Mouse (Mus musculus): ENCODE data around the gene Ank3.

Gene Ank3

DNA sequence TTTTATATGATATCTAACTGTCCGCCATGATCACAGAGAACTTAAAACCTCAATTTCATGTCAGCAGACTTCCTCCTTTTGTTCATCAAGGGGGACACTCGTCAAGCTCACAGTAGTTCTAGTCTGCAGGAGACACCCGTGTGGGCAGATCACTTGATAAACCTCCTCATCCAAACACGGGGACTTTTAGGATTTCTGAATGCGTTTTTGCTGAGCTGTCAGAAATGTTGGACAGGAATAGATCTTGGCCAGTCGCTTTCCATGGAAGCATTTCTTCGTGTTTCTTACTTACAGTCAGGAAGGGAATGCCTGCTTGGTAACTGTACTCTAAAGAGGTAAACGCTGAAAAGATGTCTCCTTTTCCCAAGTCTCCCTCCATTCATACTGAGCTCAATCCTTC is 598.5 kb downstream of the Ank3 start:
- no peak for DNase-seq (ENCODE audit: low read depth)

DNA sequence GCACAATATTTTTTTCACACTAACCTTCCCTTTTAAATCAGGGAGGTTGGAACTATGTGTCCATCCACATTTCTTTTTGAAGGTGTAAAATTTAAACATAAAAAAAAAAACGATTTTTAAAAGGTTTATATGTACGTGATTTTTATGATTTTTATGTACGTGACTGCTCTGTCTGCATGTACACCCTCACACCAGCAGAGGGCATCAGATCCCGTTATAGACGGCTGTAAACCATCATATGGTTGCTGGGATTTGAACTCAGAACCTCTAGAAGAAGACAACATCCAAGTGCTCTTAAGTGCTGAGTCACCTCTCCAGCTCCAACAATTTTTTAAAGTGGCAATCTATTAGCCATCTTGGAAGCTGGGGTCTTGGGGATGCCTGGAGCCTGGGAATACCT is 605.5 kb downstream of the Ank3 start:
- no peak for DNase-seq (ENCODE audit: low read depth)

DNA sequence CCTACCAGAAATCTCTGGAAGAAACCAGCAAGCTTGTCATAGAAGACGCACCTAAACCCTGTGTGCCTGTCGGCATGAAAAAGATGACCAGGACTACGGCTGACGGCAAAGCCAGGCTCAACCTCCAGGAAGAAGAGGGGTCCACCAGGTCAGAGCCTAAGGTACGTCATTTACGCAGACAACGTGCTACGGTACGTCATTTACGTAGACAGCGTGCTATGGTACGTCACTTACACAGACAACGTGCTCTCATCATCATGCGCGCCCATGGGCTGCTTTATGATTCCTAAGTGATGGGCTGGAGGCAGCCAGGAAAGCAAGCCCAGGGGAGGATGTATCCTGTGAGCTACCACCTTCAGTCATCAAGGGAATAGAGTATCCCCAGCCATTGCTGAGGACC is 606.3 kb downstream of the Ank3 start:
- DNase-seq (ENCODE audit: low read depth): no peak

DNA sequence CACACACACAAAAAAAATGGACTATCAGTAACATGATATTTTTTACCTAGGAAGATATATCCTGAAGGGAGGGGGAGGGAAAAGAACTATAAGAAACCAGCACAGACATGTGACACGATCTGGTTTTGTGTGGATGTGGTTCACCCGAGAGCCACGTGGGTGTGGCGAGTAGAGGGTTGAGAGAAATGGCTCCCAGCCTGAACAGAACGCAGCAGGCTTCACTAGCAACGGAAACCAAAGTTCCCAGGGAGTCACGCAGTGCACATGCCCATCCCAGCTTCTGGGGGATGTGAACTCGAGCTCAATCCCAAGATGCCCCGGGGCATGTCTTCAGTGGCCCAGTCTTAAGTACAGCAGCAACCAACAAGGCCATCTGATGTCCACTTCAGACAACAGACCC is 607.8 kb downstream of the Ank3 start:
- no peak for DNase-seq (ENCODE audit: low read depth)

DNA sequence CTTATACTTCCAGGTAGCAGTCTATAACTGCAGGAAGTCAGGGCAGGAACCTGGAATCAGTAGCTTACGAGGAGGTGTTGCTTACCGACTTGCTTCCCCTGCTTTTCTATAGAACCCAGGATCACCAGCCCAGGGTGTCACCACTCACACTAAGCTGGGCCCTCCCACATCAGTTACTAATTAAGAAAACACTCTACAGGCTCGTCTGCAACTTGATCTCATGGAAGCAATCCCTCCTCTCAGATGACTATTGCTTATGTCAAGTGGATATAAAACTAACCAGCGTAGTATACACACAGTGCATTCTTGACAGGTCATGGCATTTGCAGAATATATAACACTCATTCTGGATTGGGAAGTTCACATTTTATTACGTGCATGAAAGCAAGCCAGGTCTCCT is 613.2 kb downstream of the Ank3 start:
- DNase-seq (ENCODE audit: low read depth): no peak

DNA sequence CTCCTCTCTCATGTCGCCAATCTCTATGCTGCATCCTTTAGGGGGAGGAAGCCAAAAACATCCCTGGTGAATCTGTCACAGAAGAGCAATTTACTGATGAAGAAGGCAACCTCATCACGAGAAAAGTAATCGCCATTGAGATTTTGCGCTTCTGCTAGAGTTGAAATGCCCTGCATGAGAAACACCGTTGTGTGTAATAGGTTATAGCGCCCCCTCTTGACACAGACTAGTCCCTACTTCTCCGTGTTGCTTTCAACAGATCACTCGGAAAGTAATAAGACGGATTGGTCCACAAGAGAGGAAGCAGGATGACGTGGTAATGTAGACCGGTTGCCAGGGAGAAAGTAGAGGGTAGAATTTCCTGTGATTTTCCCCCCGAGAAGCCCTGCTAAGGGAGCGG is 615.4 kb downstream of the Ank3 start:
- no peak for DNase-seq (ENCODE audit: low read depth)

DNA sequence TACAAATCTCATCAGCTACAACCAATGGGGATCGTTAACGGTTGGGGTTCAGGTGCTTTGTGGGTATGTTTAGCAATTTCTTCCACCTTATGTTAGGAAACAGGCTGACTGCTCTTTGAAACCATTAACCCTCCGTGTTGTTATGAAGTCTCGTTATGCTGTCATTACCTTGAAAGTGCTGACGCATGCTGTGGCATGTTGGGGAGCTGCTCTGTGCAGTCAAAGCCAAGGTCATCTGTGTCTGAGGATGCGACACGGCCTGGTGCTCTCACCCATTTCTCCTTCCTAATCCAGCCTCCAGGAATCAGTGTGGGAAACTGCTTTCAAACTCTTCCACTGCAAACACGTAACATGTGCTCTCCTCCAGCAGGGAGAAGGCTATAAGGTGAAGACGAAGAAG is 616.6 kb downstream of the Ank3 start:
- DNase-seq (ENCODE audit: low read depth): no peak

DNA sequence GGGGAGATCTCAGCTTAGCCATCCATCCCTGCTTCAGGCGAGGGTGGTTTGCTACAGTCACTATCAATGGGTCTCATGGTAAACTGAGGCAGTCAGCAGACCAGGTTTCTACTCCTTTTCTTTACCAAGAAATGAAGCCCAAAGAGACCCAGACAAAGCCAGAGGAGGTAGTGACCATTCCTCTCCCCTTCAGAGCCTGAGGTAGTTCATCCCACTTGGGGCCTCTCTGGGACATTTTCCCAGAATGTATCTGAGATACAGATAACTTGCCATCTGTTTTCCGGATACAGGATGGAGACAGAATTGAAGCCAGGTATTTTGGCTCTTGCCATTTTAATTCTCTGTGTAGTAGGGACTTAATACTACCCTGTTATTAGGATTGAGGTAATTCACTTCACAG is 620.1 kb downstream of the Ank3 start:
- no peak for DNase-seq (ENCODE audit: low read depth)

DNA sequence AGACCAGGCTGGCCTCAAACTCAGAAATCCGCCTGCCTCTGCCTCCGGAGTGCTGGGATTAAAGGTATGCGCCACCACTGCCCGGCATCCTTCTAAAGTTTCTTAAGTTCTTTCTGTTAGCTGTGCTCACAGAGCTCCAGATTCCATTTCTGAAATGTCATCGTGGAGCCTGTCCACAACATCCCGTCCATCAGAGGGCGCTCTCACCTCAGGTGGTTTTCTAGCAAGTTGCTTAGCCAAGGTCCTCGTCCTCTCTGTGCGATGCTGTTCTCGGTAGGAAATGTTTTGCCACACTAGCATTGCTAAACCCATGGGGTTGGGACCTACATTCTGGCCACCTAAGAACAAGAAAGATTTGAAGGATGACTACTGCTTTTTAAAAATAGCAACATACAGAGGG is 623.1 kb downstream of the Ank3 start:
- DNase-seq (ENCODE audit: low read depth): peak; percentile 26

DNA sequence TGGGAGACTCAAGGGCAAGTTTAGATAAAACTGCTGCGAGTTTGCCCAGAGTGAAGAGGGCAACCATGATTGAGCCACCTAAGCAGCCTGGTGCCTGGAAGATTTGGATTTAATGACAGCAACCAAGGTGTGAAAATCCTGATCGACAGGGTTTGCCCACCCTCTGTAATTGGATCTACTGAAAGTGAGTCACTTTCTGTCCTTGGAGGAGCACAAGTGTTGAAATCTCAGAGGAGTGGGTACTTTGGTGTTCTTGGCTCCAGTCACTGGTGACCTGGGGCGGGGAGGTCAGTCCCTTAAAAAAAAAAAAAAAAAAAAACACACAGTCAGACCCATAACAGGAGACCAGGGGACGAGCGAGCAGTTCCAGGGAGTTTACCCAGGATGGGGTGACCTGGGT is 624.0 kb downstream of the Ank3 start:
- no peak for DNase-seq (ENCODE audit: low read depth)

DNA sequence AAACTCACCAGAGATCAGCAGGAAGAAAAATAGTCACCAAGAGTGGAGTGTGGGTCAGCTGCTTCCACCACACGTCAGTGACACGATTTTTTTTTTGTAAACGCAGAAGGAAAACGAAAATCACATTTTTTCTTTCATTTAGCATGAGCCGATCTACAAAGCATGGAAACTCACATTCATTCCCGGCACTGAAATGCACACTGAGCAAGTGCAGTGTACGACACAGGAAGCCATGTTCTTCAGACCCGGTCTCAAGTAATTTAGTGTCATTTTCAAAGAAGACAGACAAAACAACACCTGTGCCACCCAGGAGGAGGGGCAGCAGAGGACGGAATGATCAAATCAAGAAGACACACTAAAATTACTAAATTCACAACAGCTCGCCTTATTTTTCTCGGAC is 625.3 kb downstream of the Ank3 start:
- DNase-seq (ENCODE audit: low read depth): no peak

DNA sequence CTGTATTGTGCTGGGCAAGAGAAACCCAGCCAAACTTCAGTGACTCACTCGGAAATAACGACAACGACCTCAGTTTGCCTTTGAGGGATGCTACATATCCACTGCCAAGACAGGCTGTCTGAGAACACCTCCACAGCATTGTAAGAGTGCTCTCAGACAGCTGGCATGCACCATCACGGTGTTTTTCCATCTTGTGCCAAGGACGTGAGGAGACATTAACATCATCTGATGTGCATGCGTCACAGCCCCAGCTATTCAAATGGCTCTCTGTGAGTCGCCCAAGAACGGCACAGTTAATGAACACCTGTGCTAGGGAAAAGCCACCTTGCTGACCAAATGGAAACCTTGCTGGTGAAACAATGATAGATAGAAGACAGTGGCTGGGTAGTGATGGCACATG is 633.4 kb downstream of the Ank3 start:
- DNase-seq (ENCODE audit: low read depth): peak; percentile 6

DNA sequence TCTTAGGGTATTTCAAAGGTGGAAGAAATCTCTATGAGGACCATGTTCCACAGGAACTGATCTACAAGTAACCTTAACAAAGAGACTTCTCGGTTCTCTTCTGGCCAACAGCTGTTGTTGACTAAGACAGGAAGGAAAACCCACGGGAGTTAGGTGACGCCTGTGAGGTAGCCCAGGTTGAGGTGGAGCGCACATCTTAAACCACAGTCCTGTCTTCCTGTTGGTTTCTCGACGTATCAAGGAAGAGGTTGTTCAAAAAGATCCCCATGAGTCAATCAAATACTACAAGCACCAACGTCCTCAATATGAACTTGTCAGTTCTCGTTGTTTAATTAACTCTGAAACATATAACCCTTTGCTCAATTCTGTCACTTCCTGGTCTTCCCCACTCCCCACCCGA is 634.4 kb downstream of the Ank3 start:
- DNase-seq (ENCODE audit: low read depth): no peak

DNA sequence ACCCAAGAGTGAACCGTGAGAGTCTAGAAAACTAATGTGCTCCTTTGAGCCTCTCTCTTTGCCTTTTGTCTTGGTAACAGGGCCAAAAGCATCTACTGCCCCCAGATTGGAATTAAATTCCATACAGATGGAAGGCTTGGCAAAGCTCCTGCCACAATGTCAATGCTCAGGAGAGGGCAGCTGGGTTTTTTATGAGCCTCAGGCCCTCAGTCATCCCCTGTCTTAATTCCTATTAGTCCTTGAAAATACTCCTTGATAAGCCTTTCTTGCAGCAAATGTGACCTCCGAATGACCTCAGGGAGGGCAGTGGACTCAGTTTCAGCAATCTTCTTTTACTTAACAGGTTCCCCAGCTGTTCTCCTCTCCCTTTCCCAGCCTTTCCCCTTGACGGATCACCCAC is 635.3 kb downstream of the Ank3 start:
- no peak for DNase-seq (ENCODE audit: low read depth)

DNA sequence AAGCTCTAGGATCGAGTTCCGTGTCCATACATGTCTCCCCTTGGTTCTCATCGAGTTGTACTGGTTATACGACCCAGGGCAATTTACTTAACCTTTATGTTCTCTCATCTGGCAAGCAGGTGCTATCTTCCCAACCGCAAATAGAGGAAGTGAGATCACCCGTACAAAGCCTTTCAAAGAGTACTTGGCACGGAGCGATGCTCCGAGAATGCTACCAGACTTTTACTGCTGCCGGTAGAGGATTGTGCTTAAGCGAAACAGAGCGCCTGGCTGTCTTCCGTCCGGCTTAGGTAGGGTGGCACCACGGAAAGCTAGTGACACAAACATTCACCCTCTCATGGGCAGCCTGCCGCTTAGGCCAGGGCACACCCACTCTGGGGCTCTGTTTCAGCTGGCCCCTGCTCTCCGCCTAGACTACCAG is 641.3 kb downstream of the Ank3 start:
- DNase-seq (ENCODE audit: low read depth): peak; percentile 17

DNA sequence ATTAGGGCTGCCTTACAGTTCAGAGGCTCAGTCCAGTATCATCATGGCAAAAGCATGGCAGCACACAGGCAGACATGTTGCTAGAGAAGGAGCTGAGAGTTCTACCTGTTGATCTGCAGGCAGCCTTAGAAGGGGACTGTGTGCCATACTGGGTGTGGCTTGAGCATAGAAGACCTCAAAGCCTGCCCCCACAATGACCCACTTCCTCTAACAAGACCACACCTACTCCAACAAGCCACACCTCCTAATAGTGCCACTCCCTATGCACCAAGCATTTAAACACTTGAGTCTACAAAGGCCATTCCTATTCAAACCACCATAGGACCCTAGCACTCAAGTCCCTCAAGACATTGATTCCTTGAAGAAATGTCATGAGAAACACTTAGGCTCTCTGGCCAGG is 643.0 kb downstream of the Ank3 start:
- DNase-seq (ENCODE audit: low read depth): no peak

DNA sequence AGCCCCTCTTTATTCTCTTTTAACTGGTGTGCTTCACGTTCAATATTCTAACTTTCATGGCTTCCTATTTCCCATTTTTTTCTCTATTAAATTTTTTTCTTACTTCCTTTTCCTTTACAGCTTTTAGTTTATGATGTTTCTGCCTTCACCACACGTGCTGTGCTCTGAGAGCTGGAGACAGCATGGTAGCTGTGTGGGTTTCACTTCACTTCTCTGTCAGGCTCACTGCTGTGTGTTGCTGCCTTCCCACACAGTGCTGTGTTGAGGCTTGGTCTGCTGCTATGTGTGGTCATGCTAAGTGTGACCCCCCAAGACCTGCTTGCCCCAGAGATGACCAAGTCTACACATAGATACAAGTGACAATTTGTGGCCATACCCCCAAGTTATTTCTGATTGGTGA is 647.1 kb downstream of the Ank3 start:
- no peak for DNase-seq (ENCODE audit: low read depth)

DNA sequence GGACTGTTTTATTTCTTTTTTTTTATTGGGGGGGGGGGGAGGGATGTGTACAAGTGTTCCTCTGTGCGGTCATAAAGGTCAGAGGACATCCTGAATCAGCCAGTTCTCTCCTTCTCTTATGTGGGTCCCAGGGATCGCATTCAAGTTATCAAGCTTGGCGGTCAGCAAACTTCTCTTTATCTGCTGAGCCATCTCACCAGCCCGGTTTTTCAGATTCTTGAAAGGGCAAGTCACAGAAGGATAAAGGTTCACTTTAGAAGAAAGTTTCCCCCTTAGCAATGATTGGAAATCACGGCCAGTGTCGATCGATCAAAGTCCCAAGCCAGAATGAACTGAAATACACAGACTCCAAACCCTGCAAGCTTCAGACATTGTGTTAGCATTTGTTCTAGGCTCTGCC is 651.2 kb downstream of the Ank3 start:
- no peak for DNase-seq (ENCODE audit: low read depth)

DNA sequence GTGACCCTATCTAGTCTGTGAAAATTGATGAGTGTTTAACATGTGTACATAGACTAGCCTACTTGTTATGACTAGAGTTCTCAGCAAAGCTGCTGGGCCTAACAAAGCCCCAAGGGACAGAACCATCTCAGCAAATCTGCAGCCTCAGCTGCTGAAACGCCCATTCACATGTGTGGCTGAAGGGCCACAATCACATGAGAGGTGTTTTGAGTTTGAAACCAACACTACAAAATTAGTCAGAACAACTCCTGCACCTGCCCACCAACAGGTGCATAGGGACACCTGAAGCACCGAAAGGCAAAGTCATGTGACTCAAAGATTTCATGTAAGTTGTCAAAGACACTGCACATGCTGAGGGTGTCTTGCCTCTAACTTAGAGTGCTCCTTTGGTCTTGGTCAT is 656.7 kb downstream of the Ank3 start:
- no peak for DNase-seq (ENCODE audit: low read depth)

DNA sequence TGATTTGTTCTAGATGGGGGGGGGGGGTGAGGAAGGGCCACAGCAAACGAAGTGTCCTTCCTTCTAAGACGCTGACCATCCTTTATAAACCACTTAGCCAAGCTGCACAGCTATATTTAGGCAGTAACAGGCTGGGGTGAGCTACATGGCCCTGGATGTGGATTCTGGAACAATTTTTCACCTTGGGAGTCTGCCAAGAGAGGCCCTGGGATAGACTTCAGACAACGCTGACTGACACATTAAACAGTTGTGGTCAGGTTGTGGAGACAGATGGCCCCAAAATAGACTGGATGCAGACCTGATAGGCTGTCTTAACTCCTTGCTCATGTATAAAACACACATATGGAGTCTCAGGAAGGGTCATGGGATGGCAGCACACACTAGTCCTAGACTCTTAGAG is 658.5 kb downstream of the Ank3 start:
- DNase-seq (ENCODE audit: low read depth): peak; percentile 64

DNA sequence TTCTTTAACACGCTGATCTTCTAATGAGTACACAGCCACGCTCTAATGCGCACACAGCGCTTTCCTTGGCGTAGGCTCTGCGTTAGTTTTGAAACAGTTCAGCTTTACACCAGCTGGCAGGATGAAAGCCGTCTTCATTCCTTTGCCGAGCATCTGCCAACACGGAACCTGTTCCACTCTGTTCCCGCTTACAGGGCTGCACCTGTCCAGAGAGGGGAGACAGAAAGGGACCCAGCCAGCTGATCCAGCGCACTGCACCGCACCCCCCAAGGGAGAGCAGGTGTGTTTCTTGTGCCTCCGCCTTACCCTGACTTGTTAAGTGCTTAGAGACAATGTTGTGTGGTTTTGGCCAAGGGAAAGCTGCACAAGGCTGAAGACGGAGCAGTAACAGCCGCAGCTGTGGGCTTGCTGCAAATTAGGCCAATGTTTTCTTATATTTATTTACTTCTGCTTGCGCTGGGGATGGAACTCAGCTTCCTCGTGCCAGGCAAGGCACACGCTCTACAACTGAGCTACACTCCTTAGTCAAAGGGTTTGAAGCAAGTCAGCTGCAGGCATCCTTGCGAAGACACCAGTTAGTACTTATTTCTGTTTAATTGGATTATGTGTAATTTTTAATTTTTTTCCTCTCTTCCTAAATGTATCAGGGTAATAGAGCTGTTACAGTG is 661.6 kb downstream of the Ank3 start:
- DNase-seq (ENCODE audit: low read depth): no peak

DNA sequence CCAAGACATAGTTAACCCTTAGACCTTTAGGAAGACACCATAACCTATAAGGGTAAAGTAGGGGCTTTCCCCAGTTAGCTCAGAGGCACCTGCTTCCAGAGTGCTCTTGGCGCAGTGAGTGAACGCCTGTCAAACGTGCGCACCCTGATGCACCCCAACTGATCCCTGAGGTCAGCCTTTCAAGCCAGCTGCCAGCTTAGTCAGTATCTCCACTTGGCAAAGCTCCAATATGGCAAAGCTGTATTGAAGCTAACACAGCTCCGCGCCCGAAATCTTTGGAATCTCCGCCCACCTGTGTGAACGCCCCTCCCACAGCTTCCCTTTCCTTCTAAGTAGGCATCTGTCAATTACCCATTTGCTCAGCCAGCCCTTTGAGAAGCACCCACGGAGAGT is 662.1 kb downstream of the Ank3 start:
- DNase-seq (ENCODE audit: low read depth): no peak

DNA sequence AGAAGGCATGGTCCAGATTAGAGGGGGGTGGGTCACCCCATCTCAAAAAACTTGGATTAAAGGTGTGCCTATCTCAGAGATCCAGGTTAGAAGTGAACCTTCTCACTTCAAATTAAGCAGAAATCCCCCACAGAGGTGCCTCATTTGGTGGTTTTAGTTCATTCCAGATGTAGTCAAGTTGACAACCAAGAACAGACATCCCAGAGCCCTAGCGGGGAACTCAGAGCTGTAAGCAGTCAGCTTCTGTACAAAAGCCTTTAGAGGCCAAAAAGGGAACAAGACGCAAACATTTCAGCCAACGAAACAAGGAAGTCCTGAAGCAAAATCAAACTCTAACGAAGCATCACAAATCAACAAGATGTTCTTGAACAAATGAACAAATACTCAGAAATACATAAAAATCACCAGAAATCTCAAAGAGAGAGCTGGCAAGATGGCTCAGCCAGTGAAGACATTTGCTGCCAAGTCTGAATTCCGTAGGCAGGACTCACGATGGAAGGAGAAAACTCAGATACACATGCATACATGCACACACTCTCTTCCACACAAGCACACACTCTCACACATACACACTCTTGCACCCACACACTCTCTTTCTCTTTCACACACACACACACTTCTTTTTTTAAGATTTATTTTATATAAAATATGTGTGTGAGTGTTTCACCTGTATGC is 665.4 kb downstream of the Ank3 start:
- DNase-seq (ENCODE audit: low read depth): no peak

DNA sequence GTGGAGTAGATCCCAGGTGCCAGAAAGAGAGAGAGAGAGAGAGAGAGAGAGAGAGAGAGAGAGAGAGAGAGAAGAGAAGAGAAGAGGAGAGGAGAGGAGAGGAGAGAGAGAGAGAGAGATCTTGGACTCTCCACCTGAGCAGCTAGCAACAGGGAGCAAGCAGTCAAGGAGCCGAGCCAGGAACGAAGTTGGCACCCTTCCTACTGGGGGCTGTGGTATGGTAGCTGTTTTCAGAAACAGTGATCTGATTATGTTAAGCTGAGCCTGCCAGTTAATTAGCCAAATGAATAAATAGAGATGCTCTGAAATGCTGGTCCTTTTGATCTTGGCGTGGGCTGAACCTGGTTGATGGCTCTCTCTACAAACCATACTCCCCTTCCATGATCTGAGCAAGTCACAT is 666.6 kb downstream of the Ank3 start:
- DNase-seq (ENCODE audit: low read depth): no peak
